Mouse (Mus musculus): ENCODE measurements around the gene Tbc1d32.

Gene Tbc1d32

GRCm38 (mm10) chr10:56137191-56137590, 91.3 kb downstream of the Tbc1d32 start:
- TF ChIP-seq GATA4 (IDR thresholded peaks at IDR 0.05; ENCODE audit: insufficient replicate concordance, low read length): no peak

GRCm38 (mm10) chr10:56129642-56130041, 98.8 kb downstream of the Tbc1d32 start:
- no peak for TF ChIP-seq GATA4 (IDR thresholded peaks at IDR 0.05; ENCODE audit: insufficient replicate concordance, low read length)

GRCm38 (mm10) chr10:56126972-56127371, 101.5 kb downstream of the Tbc1d32 start:
- TF ChIP-seq GATA4 (IDR thresholded peaks at IDR 0.05; ENCODE audit: insufficient replicate concordance, low read length): no peak

- TF ChIP-seq GATA4 (IDR thresholded peaks at IDR 0.05; ENCODE audit: insufficient replicate concordance, low read length): no peak
Measured at GRCm38 (mm10) chr10:56115636-56116180, 112.8 kb downstream of the Tbc1d32 start.

- no peak for TF ChIP-seq GATA4 (IDR thresholded peaks at IDR 0.05; ENCODE audit: insufficient replicate concordance, low read length)
Measured at GRCm38 (mm10) chr10:56114951-56115635, 113.4 kb downstream of the Tbc1d32 start.

- no peak for TF ChIP-seq GATA4 (IDR thresholded peaks at IDR 0.05; ENCODE audit: insufficient replicate concordance, low read length)
Measured at GRCm38 (mm10) chr10:56106996-56107334, 121.5 kb downstream of the Tbc1d32 start.

GRCm38 (mm10) chr10:56106333-56106995, 122.0 kb downstream of the Tbc1d32 start, which contains the start of gene Msl3l2:
TSS of gene Msl3l2 (plus strand) at chr10:56106917.
- peak; percentile 10; the same call in 1 of the 2 replicates for TF ChIP-seq GATA4 (IDR thresholded peaks at IDR 0.05; ENCODE audit: insufficient replicate concordance, low read length)

- TF ChIP-seq GATA4 (IDR thresholded peaks at IDR 0.05; ENCODE audit: insufficient replicate concordance, low read length): no peak
Measured at GRCm38 (mm10) chr10:56099641-56100310, 128.7 kb downstream of the Tbc1d32 start.

GRCm38 (mm10) chr10:56099126-56099525, 129.4 kb downstream of the Tbc1d32 start:
- TF ChIP-seq GATA4 (IDR thresholded peaks at IDR 0.05; ENCODE audit: insufficient replicate concordance, low read length): no peak

GRCm38 (mm10) chr10:56096757-56097156, 131.7 kb downstream of the Tbc1d32 start:
- no peak for TF ChIP-seq GATA4 (IDR thresholded peaks at IDR 0.05; ENCODE audit: insufficient replicate concordance, low read length)

- no peak for TF ChIP-seq GATA4 (IDR thresholded peaks at IDR 0.05; ENCODE audit: insufficient replicate concordance, low read length)
Measured at GRCm38 (mm10) chr10:56094586-56094985, 133.9 kb downstream of the Tbc1d32 start.

GRCm38 (mm10) chr10:56089714-56090113, 138.8 kb downstream of the Tbc1d32 start:
- TF ChIP-seq GATA4 (IDR thresholded peaks at IDR 0.05; ENCODE audit: insufficient replicate concordance, low read length): no peak

GRCm38 (mm10) chr10:56062746-56063145, 165.7 kb downstream of the Tbc1d32 start:
- no peak for TF ChIP-seq GATA4 (IDR thresholded peaks at IDR 0.05; ENCODE audit: insufficient replicate concordance, low read length)

GRCm38 (mm10) chr10:56061238-56061830, 167.2 kb downstream of the Tbc1d32 start:
- TF ChIP-seq GATA4 (IDR thresholded peaks at IDR 0.05; ENCODE audit: insufficient replicate concordance, low read length): no peak

GRCm38 (mm10) chr10:56058979-56059422, 169.5 kb downstream of the Tbc1d32 start:
- TF ChIP-seq GATA4 (IDR thresholded peaks at IDR 0.05; ENCODE audit: insufficient replicate concordance, low read length): no peak

All from liver, adult (tissue).